Mouse (Mus musculus): ENCODE data around the gene Aqp6.

GRCm38 (mm10) chr15:99606515-99606914 is 5.3 kb downstream of the Aqp6 start:
- TF ChIP-seq CTCF (IDR thresholded peaks at IDR 0.05; ENCODE audit: low read depth, low read length) (no peak), TAL1 (conservative IDR thresholded peaks at IDR 0.05; ENCODE audit: low read depth, low read length) (0 out of 2 replicates have a peak, but pooled peaks have one; percentile 14), GATA1 (IDR thresholded peaks at IDR 0.05; ENCODE audit: borderline replicate concordance, low read length) (no peak)

Measured in G1E (cell line).